Mouse (Mus musculus): ENCODE measurements around the gene Akip1. TPM values are rescaled to one million over a fixed set of nuclear protein-coding genes. Genes with fewer than 3 reads are reported as not detected.
A peak's percentile ranks its signal among the peaks of the same experiment; 100 is the strongest.

The Akip1 gene
- polyA plus RNA-seq, 1 experiment from 2014 or later: 24.0 TPM

DNA sequence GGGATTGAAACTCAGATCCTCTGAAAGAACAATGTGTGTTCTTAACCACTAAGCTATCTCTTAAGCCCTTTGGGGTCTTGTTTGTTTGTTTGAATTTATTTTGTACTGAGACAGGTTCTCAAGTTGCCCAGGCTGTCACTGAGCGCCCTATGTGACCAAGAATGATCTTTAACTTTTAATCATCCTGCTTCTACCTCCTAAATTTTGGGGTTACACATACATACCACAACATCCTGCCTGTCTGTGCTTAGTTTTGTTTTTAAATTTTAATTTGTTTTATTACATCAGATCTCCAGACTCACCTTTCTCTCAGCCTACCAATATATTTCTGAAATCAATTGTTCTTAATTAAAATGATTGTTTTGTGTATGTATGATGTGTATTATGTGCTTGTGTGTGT lies 37.6 kb downstream of the Akip1 start:
- no peaks in the 10 kb centered on the region; the same call in 1 of the 2 replicates for H3K36me3 ChIP-seq (ENCODE audit: control insufficient read depth, insufficient read depth, low read length)
- H3K4me2 ChIP-seq (ENCODE audit: low read depth, severe bottlenecking): no peak overlapping the region
- H3K9ac ChIP-seq (ENCODE audit: low read length): no peak overlapping the region
- DNase-seq (ENCODE audit: low spot score) (no peak), ATAC-seq (ENCODE audit: insufficient number of reproducible peaks, low FRiP score, low TSS enrichment, low read depth) (no peak)
- H3K27me3 ChIP-seq (ENCODE audit: control insufficient read depth, insufficient read depth, low read length): no peaks in the 10 kb centered on the region
- no peak overlapping the region for H3K4me3 ChIP-seq (ENCODE audit: low read depth, low read length)
- no peak overlapping the region for H3K27ac ChIP-seq (replicated peaks; ENCODE audit: low read depth, low read length)
- no peaks in the 10 kb centered on the region for H3K9me3 ChIP-seq (ENCODE audit: control insufficient read depth, low read length)
- 93% methylated on average over 1 of the region's 1 CpGs for WGBS
- H3K4me1 ChIP-seq (ENCODE audit: control insufficient read depth, insufficient read depth, low read length): no peaks in the 10 kb centered on the region

DNA sequence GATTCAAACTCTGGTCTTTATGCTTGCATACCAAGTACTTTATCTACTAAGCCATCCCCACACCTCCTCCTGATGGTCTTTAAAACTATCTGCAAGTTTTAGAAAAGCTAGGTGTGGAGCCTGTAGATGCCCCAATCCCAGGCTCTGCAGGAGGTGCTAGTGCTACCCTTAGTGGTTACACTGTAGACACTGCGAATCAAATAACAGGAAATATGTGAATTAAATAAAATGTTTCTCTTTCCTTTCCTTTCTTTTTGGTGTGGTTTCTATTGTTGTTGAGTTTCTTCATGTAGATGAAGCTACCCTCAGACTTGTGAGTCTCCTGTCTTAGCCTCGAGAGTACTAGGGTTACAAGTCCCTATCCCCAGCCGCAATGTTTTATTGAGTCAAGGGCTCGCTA lies 38.2 kb downstream of the Akip1 start:
- ATAC-seq (ENCODE audit: insufficient number of reproducible peaks, low FRiP score, low TSS enrichment, low read depth) (no peak), DNase-seq (ENCODE audit: low spot score) (no peak)
- Histone ChIP-seq H3K9ac (ENCODE audit: low read length) (no peak overlapping the region), H3K9me3 (ENCODE audit: control insufficient read depth, low read length) (no peaks in the 10 kb centered on the region), H3K4me3 (ENCODE audit: low read depth, low read length) (no peak overlapping the region), H3K36me3 (ENCODE audit: control insufficient read depth, insufficient read depth, low read length) (no peaks in the 10 kb centered on the region; the same call in 1 of the 2 replicates), H3K27ac (replicated peaks; ENCODE audit: low read depth, low read length) (no peak overlapping the region), H3K27me3 (ENCODE audit: control insufficient read depth, insufficient read depth, low read length) (no peaks in the 10 kb centered on the region), H3K4me2 (ENCODE audit: low read depth, severe bottlenecking) (no peak overlapping the region), H3K4me1 (ENCODE audit: control insufficient read depth, insufficient read depth, low read length) (no peaks in the 10 kb centered on the region)
- WGBS: 88% methylated on average over 4 of the region's 4 CpGs

DNA sequence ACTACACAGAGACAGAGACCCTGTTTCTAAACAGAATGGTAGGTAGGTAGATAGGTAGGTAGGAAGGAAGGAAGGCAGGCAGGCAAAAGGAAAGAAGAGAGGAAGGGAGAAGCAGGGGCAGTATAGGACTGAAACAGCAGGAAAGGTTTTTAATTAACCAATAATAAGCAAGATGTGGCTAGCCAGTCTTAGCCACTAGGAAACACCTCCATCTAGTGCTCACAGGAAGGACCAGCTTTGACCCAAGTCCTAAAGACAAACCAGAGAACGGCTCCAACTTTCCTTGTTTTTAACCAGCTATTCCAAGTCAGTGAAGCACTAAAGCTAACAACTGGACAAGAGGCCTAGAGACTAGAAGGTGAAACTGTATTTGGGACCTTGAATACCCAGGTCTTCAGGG lies 44.3 kb downstream of the Akip1 start:
- Histone ChIP-seq H3K36me3 (ENCODE audit: control insufficient read depth, insufficient read depth, low read length) (no peaks in the 10 kb centered on the region; the same call in 1 of the 2 replicates), H3K4me3 (ENCODE audit: low read depth, low read length) (no peak overlapping the region), H3K9me3 (ENCODE audit: control insufficient read depth, low read length) (no peaks in the 10 kb centered on the region), H3K4me2 (ENCODE audit: low read depth, severe bottlenecking) (no peak overlapping the region), H3K9ac (ENCODE audit: low read length) (no peak overlapping the region), H3K27me3 (ENCODE audit: control insufficient read depth, insufficient read depth, low read length) (no peaks in the 10 kb centered on the region), H3K4me1 (ENCODE audit: control insufficient read depth, insufficient read depth, low read length) (0 out of 2 replicates have a peak, but pooled peaks cover 1% of the 10 kb centered on the region), H3K27ac (replicated peaks; ENCODE audit: low read depth, low read length) (no peak overlapping the region)
- WGBS: 69% methylated on average over 1 of the region's 1 CpGs
- no peak for ATAC-seq (ENCODE audit: insufficient number of reproducible peaks, low FRiP score, low TSS enrichment, low read depth)
- no peak for DNase-seq (ENCODE audit: low spot score)

DNA sequence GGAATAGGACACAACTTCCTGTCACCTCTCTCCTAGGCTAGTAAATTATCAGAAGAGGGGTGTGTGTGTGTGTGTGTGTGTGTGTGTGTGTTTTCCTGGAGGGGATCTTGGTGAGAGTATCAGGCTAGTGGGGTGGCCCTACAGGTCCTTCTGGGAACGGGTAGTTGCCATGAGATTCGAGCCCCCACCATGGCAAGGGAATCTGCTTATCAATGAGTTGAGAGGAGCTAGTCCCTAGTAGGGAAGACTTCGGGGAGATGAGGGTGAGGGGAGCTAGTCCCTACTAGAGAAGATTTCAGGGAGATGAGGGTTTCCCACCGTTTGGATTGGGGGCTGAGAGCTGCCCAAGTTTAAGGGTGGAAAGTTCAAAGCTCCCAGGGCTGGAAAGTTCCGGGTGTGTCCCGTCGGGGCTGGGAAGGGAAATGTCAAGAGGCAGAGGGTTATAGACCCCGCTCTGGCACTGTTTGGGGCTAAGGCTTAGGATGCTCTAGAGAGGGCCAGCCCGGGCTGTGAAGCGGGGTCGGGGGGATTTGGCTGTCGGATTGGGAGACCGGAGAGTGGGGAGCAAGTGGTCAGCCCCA lies 48.0 kb downstream of the Akip1 start:
- Histone ChIP-seq H3K9ac (ENCODE audit: low read length) (peak overlapping the region; percentile 88), H3K36me3 (ENCODE audit: control insufficient read depth, insufficient read depth, low read length) (no peaks in the 10 kb centered on the region), H3K4me1 (ENCODE audit: control insufficient read depth, insufficient read depth, low read length) (0 out of 2 replicates have a peak, but pooled peaks cover 3% of the 10 kb centered on the region), H3K4me3 (ENCODE audit: low read depth, low read length) (peak overlapping the region; percentile 84), H3K4me2 (ENCODE audit: low read depth, severe bottlenecking) (peak overlapping the region; percentile 96), H3K27me3 (ENCODE audit: control insufficient read depth, insufficient read depth, low read length) (no peaks in the 10 kb centered on the region), H3K27ac (replicated peaks; ENCODE audit: low read depth, low read length) (no peak overlapping the region), H3K9me3 (ENCODE audit: control insufficient read depth, low read length) (no peaks in the 10 kb centered on the region)
- no peak; the same call in 1 of the 2 replicates for ATAC-seq (ENCODE audit: insufficient number of reproducible peaks, low FRiP score, low TSS enrichment, low read depth)
- 3% methylated on average over 13 of the region's 13 CpGs for WGBS
- DNase-seq (ENCODE audit: low spot score): no peak

DNA sequence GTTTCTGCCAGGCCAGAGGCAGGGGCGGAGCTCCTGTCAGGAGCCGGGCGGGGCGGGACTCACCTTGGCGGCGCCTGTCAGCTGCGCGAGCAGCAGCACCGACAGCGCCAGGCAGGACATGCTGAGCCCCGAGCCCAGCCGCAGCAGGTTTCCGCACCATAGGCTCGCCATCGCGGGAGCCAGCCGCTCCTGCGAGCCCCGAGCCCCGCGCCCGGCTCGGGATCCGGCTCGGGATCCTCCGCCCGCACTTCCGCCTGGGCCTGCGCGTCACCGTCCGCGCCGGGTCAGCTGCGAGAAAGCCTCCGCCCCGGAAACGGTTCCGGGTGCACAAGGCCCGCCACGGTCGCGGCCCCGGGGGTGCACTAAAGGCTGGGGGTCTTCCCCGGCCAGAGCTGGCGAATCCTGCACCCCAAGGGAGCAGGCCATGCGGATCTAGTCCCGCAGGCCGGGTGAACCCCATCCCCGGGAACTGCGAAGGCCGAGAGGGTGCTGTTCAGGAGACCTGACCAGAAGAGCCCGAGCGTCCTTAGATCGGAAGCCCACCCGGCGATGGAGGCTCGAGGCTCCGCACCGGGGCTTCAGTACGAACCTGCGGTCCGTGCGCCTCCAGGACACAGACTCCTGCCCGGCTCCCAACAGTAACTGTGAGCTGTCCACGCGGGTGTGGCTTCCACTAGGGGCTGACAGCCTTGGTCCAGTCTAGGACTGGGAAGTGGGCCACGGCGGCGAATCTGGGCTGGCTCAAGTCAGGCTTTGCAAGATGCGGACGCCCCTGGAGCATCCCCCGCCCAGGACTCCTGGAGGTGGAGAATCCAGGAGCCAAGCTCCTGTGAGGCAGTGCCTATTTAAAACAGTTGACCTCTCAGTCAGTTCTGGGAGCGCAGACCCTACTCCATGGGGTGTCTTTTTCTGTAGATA lies 48.8 kb downstream of the Akip1 start, which contains the start of gene Tmem9b:
Tmem9b (minus strand) TSS at position 868 of the 918 bp plus-strand sequence.
- ATAC-seq (ENCODE audit: insufficient number of reproducible peaks, low FRiP score, low TSS enrichment, low read depth) (peak; percentile 85), DNase-seq (ENCODE audit: low spot score) (peak; percentile 81)
- Histone ChIP-seq H3K4me1 (ENCODE audit: control insufficient read depth, insufficient read depth, low read length) (0 out of 2 replicates have a peak, but pooled peaks cover 3% of the 10 kb centered on the region), H3K27me3 (ENCODE audit: control insufficient read depth, insufficient read depth, low read length) (no peaks in the 10 kb centered on the region), H3K4me3 (ENCODE audit: low read depth, low read length) (peak within 1 kb of the TSS; percentile 84), H3K4me2 (ENCODE audit: low read depth, severe bottlenecking) (peak within 1 kb of the TSS; percentile 96), H3K9ac (ENCODE audit: low read length) (peak within 1 kb of the TSS; percentile 88), H3K9me3 (ENCODE audit: control insufficient read depth, low read length) (no peaks in the 10 kb centered on the region), H3K36me3 (ENCODE audit: control insufficient read depth, insufficient read depth, low read length) (no peaks in the 10 kb centered on the region), H3K27ac (replicated peaks; ENCODE audit: low read depth, low read length) (peak within 1 kb of the TSS; percentile 26; the same call in 1 of the 2 replicates)
- WGBS: under 1% methylated on average over 74 of the region's 74 CpGs

DNA sequence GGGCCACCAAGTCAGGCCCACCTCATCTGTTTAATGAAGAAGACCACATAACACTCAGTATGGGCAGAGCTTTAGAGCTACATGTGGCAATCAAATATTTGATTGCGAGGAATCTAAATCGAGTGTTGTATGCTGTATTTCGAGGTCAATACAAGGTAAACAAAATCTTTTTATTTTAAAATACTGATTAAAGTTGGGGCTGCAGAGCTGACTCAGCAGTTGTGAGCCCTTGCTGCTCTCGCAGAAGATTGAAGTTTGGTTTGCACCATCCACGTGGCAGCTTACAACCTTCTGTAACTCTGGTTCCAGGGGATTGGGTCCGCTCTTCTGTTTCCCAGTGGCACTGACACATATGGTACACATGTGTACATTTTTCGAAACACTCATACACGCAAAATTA lies 50.5 kb downstream of the Akip1 start:
- 90% methylated on average over 8 of the region's 8 CpGs for WGBS
- Histone ChIP-seq H3K4me2 (ENCODE audit: low read depth, severe bottlenecking) (no peak overlapping the region), H3K9ac (ENCODE audit: low read length) (no peak overlapping the region), H3K27me3 (ENCODE audit: control insufficient read depth, insufficient read depth, low read length) (no peaks in the 10 kb centered on the region), H3K9me3 (ENCODE audit: control insufficient read depth, low read length) (no peaks in the 10 kb centered on the region), H3K4me1 (ENCODE audit: control insufficient read depth, insufficient read depth, low read length) (0 out of 2 replicates have a peak, but pooled peaks cover 3% of the 10 kb centered on the region), H3K36me3 (ENCODE audit: control insufficient read depth, insufficient read depth, low read length) (no peaks in the 10 kb centered on the region), H3K27ac (replicated peaks; ENCODE audit: low read depth, low read length) (no peak overlapping the region), H3K4me3 (ENCODE audit: low read depth, low read length) (no peak overlapping the region)
- ATAC-seq (ENCODE audit: insufficient number of reproducible peaks, low FRiP score, low TSS enrichment, low read depth) (no peak), DNase-seq (ENCODE audit: low spot score) (no peak)

DNA sequence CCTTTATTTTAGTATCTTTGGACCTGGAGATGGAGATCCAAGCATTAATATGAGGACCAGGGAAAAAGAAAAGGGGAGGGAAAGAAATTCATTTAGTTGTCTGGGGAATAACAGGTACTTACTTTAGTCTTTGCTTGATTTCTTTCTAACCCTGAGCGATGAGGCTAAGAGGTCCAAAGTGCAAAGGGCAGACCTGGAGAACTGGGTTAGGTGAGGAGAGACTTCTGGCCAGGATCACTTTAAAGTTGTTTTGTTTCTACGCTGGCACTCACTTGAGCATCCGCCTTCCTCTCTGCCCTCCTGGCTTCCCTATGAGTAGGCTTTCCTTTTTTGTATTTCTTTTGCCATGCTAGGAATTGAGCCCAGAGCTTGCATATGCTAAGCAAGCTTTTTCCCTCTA lies 52.8 kb downstream of the Akip1 start:
- H3K9me3 ChIP-seq (ENCODE audit: control insufficient read depth, low read length): no peaks in the 10 kb centered on the region
- no peak for DNase-seq (ENCODE audit: low spot score)
- 0 out of 2 replicates have a peak, but pooled peaks cover 3% of the 10 kb centered on the region for H3K4me1 ChIP-seq (ENCODE audit: control insufficient read depth, insufficient read depth, low read length)
- no peak overlapping the region for H3K27ac ChIP-seq (replicated peaks; ENCODE audit: low read depth, low read length)
- ATAC-seq (ENCODE audit: insufficient number of reproducible peaks, low FRiP score, low TSS enrichment, low read depth): no peak
- no peak overlapping the region for H3K4me2 ChIP-seq (ENCODE audit: low read depth, severe bottlenecking)
- H3K36me3 ChIP-seq (ENCODE audit: control insufficient read depth, insufficient read depth, low read length): no peaks in the 10 kb centered on the region
- no peaks in the 10 kb centered on the region for H3K27me3 ChIP-seq (ENCODE audit: control insufficient read depth, insufficient read depth, low read length)
- no peak overlapping the region for H3K9ac ChIP-seq (ENCODE audit: low read length)
- 89% methylated on average over 3 of the region's 3 CpGs for WGBS
- H3K4me3 ChIP-seq (ENCODE audit: low read depth, low read length): no peak overlapping the region
